Mouse (Mus musculus) Patski (cell line): ENCODE measurements around the gene Twnk. TPM values are rescaled to one million over a fixed set of nuclear protein-coding genes. Genes with fewer than 3 reads are reported as not detected.
A peak's percentile ranks its signal among the peaks of the same experiment; 100 is the strongest.

Experiments
- ATAC-seq: fragments of 100-300 bp; one replicate; pipeline ENCODE4 v1.8.0; 2021
- CTCF ChIA-PET: fragments of 350-600 bp; sonication (Branson Sonifier 250); formaldehyde crosslinking; loops from one replicate; lab custom pipeline; 2022; ENCODE audit warnings: inconsistent platforms; lab: Charles Lee
- POLR2A ChIA-PET: fragments of 350-600 bp; sonication (Branson Sonifier 250); formaldehyde crosslinking; loops from one replicate; lab custom pipeline; 2022; ENCODE audit warnings: antibody characterized with exemption, inconsistent platforms; lab: Charles Lee
- DNase-seq: peaks from one replicate; pipeline ENCODE4 v3.0.0-alpha.2; 2011; ENCODE audit warnings: low read depth, low spot score
- H3K27me3 ChIP-seq: fragments of 371-371 bp; one replicate; pipeline ENCODE4 v1.5.1; 2021
- CTCF ChIP-seq: fragments of 100-300 bp; IDR thresholded peaks from one replicate; pipeline ENCODE4 v1.5.1; 2021
- in situ Hi-C: fragments of 300-500 bp; cut with MboI; formaldehyde crosslinking; loops from 3 replicates; pipeline ENCODE4 v1.11.1; 2018; ENCODE audit warnings: low pct_unique_long_range_greater_than_20kb, mixed read lengths
- polyA plus RNA-seq: library from polyadenylated mRNA; unstranded; gene quantifications from one replicate; pipeline ENCODE4 v1.2.3, GENCODE M21; 2021

The Twnk gene
- polyA plus RNA-seq, 1 experiment from 2014 or later = 27.8 TPM

DNA sequence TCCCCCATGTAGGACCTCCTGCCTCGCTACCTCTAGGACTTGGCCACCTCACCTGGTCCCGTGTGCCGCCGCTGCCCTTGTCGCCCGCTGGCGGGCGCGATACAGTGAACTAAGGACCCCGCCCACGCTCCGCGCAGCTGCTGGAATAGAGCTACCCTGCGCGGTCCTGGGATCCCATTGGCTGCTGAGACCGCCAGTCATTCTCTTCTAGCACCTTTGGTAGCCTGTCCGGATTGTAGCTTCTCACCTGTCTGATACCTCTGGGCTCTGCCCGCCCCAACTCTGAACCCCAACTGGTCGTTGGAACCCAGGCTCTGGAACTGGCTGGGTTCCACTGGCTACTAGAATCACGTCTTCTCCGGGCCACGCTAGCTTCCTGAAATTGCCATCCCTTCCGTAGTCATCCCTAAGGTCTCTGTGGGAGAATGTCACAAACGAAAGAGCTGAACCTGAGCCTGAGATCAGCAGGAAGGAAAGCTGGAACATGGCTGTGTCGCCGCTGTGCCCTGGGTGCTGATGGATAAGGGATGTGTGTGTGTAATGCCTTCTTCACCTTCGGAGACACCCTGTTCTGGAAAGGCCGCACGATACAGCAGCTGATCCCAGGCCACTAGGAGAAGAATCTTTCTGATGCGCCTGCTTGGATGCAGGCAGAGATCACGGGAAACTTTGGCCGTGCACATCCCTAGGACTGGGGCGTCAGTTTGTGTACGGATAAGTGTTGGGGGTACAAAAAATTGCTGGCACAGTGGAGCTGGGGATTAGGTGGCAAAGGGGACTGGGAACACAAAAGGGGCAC is 41.3 kb downstream of the Twnk start:
- in situ Hi-C loops = no loop called here
- peaks cover 4% of the 10 kb centered on the region for H3K27me3 ChIP-seq
- CTCF ChIA-PET = interaction anchor here (0.8 to 4.0 kb wide), 12 partner anchors 8 to 150 kb away, joined by 3 to 31 read pairs (median 5); partner anchors contain the start of genes Kazald1 and Lzts2
- no peak for ATAC-seq
- POLR2A ChIA-PET = interaction anchor here (0.7 to 2.9 kb wide), 8 partner anchors 9 to 34 kb away, joined by 3 to 14 read pairs (median 4); partner anchors contain the start of gene Lzts2
- no peak for TF ChIP-seq CTCF
- DNase-seq = no peak

DNA sequence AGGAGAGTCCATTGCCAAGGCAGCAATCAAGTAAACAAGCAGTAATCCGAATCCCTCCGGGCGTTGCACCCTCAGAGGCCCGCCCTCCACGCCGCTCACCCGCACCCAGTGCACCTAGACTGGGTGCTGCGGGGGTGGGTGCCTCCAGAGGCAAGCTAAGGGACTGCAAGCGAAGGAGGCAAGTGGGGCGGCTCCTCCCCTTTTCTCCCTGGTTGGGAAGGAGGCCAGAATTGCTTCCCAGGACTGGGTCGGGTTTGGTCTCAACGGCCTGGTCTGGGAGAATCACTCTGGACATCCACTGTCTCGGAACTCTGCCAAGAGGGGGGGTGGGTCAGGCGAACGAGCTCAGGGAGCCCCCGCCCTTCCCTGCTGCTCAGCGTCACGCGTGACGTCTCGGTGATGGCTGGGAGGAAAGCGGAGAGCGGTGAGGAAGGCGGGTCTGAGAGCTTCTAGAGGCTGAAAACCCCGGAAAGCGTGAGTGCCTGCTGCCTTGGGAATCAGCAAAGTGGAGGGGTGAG is 42.0 kb downstream of the Twnk start, which contains the start of gene Sfxn3:
Gene Sfxn3, plus strand, starts transcription at position 87 of the 518 bp plus-strand sequence.
- ChIA-PET CTCF (interaction anchor here (1.0 to 4.0 kb wide), 10 partner anchors 7 to 34 kb away, joined by 3 to 31 read pairs (median 8); partner anchors contain the start of genes Kazald1 and Lzts2), POLR2A (interaction anchor here (0.8 to 2.9 kb wide), 7 partner anchors 8 to 35 kb away, joined by 3 to 14 read pairs (median 4); partner anchors contain the start of gene Lzts2)
- in situ Hi-C loops = no loop called here
- DNase-seq (peak; percentile 77), ATAC-seq (peak; percentile 83)
- peaks cover 4% of the 10 kb centered on the region for H3K27me3 ChIP-seq
- no peak for TF ChIP-seq CTCF

GRCm38 (mm10) chr19:45047935-45048643 is 42.6 kb downstream of the Twnk start:
- in situ Hi-C loops = no loop called here
- ChIA-PET POLR2A (interaction anchor here (0.9 to 2.9 kb wide), 7 partner anchors 8 to 35 kb away, joined by 3 to 14 read pairs (median 4); partner anchors contain the start of gene Lzts2), CTCF (interaction anchor here (0.9 to 4.0 kb wide), 9 partner anchors 9 to 34 kb away, joined by 3 to 31 read pairs (median 11); partner anchors contain the start of genes Kazald1 and Lzts2)
- peaks cover 4% of the 10 kb centered on the region for H3K27me3 ChIP-seq
- no peak for TF ChIP-seq CTCF
- DNase-seq = no peak
- peak; percentile 9 for ATAC-seq

DNA sequence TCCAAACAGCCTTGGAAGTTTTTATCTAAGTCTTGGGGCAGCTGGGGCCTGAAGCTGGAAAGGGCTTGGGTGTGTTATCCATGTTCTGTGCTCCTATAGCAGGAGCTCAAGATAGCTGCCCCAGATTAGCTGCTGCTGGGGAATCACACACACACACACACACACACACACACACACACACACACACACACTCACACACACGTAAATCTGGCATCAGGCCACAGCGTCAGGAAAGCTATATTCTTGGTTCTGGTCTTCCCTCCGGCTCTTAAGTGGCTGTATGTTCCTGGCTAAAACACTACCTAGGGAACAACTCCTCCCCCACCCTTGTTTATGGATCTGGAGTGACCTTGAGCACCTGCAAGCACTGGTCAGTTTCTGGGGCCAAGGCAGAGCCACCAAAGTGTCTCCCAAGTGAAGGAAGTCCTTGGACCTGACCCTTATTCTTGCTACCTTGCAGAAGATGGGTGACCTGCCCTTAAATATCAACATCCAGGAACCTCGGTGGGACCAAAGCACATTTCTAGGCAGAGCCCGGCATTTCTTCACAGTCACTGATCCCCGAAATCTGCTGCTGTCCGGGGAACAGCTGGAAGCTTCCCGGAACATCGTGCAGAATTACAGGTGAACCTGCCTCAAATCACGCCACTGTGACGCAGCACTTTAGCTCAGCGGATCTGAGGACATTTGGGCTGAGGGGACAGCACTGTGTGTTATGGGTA is 43.3 kb downstream of the Twnk start:
- DNase-seq = no peak
- no peak for ATAC-seq
- POLR2A ChIA-PET = interaction anchor here (0.9 to 2.9 kb wide), 3 partner anchors 10 to 27 kb away, joined by 3 to 14 read pairs (median 4); no protein-coding TSS in a partner anchor
- CTCF ChIA-PET = interaction anchor here (0.9 to 4.0 kb wide), 6 partner anchors 8 to 35 kb away, joined by 3 to 31 read pairs (median 14); partner anchors contain the start of genes Kazald1 and Lzts2
- in situ Hi-C loops = no loop called here
- no peak for TF ChIP-seq CTCF
- H3K27me3 ChIP-seq = peaks cover 4% of the 10 kb centered on the region

- POLR2A ChIA-PET = no interaction called here
- peaks cover 1% of the 10 kb centered on the region for H3K27me3 ChIP-seq
- CTCF ChIA-PET = interaction anchor here (2.8 kb wide), 1 partner anchor 36 kb away, joined by 18 read pairs; the partner anchor contains the start of gene Lzts2
- no peak for ATAC-seq
- DNase-seq = no peak
- TF ChIP-seq CTCF = no peak
- in situ Hi-C loops = no loop called here
Measured at GRCm38 (mm10) chr19:45049523-45049922, 44.1 kb downstream of the Twnk start.

DNA sequence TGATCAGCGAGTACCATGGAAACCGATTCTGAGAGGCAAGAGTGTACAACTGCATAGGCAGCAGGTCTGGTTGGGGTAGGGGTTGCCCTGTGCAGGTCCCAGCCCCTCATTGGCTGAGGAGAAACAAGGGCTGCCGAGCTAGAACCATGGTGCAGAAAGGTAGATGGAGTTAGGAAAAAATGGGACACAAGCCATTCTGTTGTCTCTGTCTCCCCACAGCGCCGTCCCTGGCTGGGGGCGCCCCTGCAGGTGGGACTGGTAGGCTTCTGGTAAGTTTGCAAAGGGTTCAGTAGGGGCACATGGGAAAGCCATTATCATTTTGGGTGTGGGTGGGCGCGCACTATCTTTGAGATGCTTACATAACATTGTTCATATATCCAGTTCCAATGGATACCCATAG is 48.0 kb downstream of the Twnk start:
- H3K27me3 ChIP-seq = no peaks in the 10 kb centered on the region
- TF ChIP-seq CTCF = no peak
- ATAC-seq = no peak
- CTCF ChIA-PET = interaction anchor here (1.3 to 1.9 kb wide), 2 partner anchors 8 to 16 kb away, joined by 3 to 5 read pairs; partner anchors contain the start of gene Pdzd7
- in situ Hi-C loops = no loop called here
- DNase-seq = no peak
- POLR2A ChIA-PET = no interaction called here

DNA sequence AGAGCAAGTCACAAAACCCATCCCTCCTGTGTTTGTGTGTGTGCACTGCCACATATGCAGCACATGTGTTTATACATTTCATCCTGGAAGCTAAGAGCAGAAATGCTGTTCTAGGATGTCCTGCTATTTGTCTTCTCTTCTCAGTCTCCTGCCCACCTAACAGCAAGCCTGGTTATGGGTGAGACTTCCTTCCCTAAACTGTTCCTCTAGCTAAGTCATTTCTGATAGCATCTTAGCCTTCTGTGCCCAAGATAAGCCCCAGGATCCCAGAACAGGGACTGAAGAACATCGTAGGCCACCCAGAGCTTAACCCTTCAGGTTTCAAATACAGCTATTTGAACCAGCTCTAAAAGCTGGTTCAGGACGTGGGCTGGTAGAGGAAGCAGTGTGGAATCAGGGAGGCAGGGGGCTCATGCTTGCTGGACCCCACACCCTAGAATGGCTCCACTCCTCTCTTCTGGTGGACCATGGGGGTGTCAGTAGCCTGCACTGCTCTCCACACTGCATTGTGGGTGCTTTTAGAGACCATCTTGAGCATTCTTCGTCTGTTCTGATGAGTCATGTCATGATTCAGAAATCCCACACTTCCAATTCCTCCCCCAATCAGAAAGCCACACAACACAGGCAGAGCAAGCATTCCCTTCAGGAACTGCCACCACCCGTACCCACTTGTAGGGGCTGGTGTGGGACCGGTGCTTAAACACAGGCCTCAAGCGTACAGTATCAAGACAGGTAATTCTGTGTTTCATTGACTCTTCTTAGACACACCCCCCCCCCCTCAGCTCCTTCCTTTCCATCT is 49.6 kb downstream of the Twnk start:
- POLR2A ChIA-PET = interaction anchor here (0.6 to 1.7 kb wide), 2 partner anchors 8 to 124 kb away, joined by 3 to 7 read pairs; partner anchors contain the start of genes Sfxn3 and Slf2
- no peaks in the 10 kb centered on the region for H3K27me3 ChIP-seq
- no peak for DNase-seq
- ATAC-seq = no peak
- TF ChIP-seq CTCF = no peak
- in situ Hi-C loops = no loop called here
- CTCF ChIA-PET = interaction anchor here (0.9 to 2.4 kb wide), 4 partner anchors 8 to 106 kb away, joined by 3 to 10 read pairs (median 4); partner anchors contain the start of genes Pdzd7 and Sfxn3

GRCm38 (mm10) chr19:45056364-45056763 is 50.9 kb downstream of the Twnk start:
- peak; percentile 28 for ATAC-seq
- H3K27me3 ChIP-seq = no peaks in the 10 kb centered on the region
- in situ Hi-C loops = no loop called here
- DNase-seq = no peak
- TF ChIP-seq CTCF = peak; percentile 82
- ChIA-PET POLR2A (interaction anchor here (1.5 to 1.7 kb wide), 2 partner anchors 9 to 39 kb away, joined by 3 to 7 read pairs; partner anchors contain the start of gene Sfxn3), CTCF (interaction anchor here (1.0 to 5.7 kb wide), 12 partner anchors 9 to 104 kb away, joined by 3 to 43 read pairs (median 8); partner anchors contain the start of genes Kazald1, Lzts2 and Sfxn3)
